30 mouse cellular contexts compared by ENCODE assay signal in the genomic region with DNA sequence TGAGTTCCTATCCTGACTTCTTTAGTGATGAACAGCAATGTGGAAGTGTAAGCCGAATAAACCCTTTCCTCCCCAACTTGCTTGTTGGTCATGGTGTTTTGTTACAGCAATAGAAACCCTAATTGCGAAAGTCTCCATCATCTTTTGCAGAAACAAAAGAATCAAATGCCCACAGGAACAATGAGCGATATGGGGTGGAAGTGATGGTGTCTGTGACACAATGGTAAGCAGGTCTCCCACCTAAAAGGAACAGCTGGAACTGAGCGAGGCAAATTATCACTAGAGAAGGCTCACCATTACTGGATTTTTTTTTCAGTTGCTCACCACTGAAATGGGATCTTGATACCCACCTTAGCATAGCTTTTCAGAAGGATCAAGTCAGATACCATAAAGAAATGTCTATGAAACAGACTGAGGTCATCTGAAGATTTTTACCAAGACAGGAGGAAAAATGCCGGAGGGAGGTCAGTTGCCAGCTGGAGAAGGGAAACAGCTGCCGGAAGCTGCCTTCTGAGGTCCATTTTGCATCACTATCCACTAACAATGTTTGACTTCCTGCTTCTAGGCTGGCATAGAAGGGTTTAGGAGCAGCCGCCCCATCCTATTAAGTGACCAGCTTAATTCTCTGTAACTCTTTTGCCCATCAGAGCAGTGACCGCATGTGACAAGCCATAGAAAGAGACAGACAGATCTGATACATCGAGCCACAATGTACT. TPM values are rescaled to one million over a fixed set of nuclear protein-coding genes. Genes with fewer than 3 reads are reported as not detected.
DNase-seq lines count a peak whose midpoint lies in the region; ATAC-seq and TF ChIP-seq lines count a peak whose summit lies in the region.
"Had no signal": no experiment of that assay in that cellular context is flagged by ENCODE, and none has a peak within 500 bp of the region (broad histone marks: within the 10 kb centered on the region; RNA-seq: fewer than 3 reads in every experiment).

No protein-coding gene starts in this region.

- no peak for TF ChIP-seq POLR2A in lung, adult 2 months (IDR thresholded peaks at IDR 0.05; ENCODE audit: borderline replicate concordance, extremely low read depth, low read depth, low read length)

- no peak overlapping the region for H3K4me2 ChIP-seq in heart, embryonic 15.5 days
- no peak overlapping the region for H3K4me2 ChIP-seq in kidney, postnatal 0 days (ENCODE audit: low read length)
- no peak overlapping the region for H3K4me2 ChIP-seq in kidney, embryonic 14.5 days (replicated peaks; ENCODE audit: low read depth, low read length)
- no peak overlapping the region for H3K4me2 ChIP-seq in lung, postnatal 0 days (replicated peaks; ENCODE audit: low read depth, low read length)
- no peak overlapping the region for H3K4me2 ChIP-seq in limb, embryonic 13.5 days (replicated peaks)
- H3K4me2 ChIP-seq: embryonic facial prominence, embryonic 12.5 days; forebrain, embryonic 15.5 days; hindbrain, embryonic 15.5 days; midbrain, embryonic 13.5 days; neural tube, embryonic 13.5 days had no signal

- H3K27me3 ChIP-seq in heart, embryonic 15.5 days = no peaks in the 10 kb centered on the region
- H3K27me3 ChIP-seq in kidney, postnatal 0 days (ENCODE audit: insufficient read depth, low read length) = no peaks in the 10 kb centered on the region
- no peaks in the 10 kb centered on the region for H3K27me3 ChIP-seq in kidney, embryonic 14.5 days (ENCODE audit: control insufficient read depth, insufficient read depth, low read length)
- H3K27me3 ChIP-seq in lung, postnatal 0 days (replicated peaks; ENCODE audit: insufficient read depth, low read length) = no peaks in the 10 kb centered on the region
- no peaks in the 10 kb centered on the region for H3K27me3 ChIP-seq in limb, embryonic 13.5 days
- H3K27me3 ChIP-seq: embryonic facial prominence, embryonic 12.5 days; forebrain, embryonic 15.5 days; hindbrain, embryonic 15.5 days; midbrain, embryonic 13.5 days; neural tube, embryonic 13.5 days had no signal

- WGBS in heart, embryonic 15.5 days = 76% methylated on average over 9 of the region's 9 CpGs
- 75% methylated on average over 9 of the region's 9 CpGs for WGBS in kidney, postnatal 0 days
- WGBS in kidney, embryonic 14.5 days = 76% methylated on average over 9 of the region's 9 CpGs
- WGBS in lung, postnatal 0 days = 60% methylated on average over 9 of the region's 9 CpGs
- WGBS in lung, adult 2 months = 63% methylated on average over 9 of the region's 9 CpGs
- 81% methylated on average over 9 of the region's 9 CpGs for WGBS in limb, embryonic 13.5 days

- DNase-seq in heart, postnatal 4 days = no peak
- no peak for DNase-seq in kidney, postnatal 0 days (ENCODE audit: low spot score)
- peak; percentile 52 for DNase-seq in lung, postnatal 0 days (ENCODE audit: low spot score)
- no peak for DNase-seq in lung, adult 2 months
- DNase-seq: adrenal gland, postnatal 10 days; cerebellum, adult 8-10 months; cerebellum, postnatal 25 days; gastrocnemius, postnatal 25 days; heart, adult 2 months; heart, postnatal 36 days; kidney, adult 8-10 months; kidney, postnatal 4 days; liver; right cerebral cortex, postnatal 4 days; thymus, adult 18-20 months; thymus, postnatal 36 days had no signal

- no peaks in the 10 kb centered on the region for H3K36me3 ChIP-seq in heart, embryonic 15.5 days
- no peaks in the 10 kb centered on the region for H3K36me3 ChIP-seq in kidney, postnatal 0 days (ENCODE audit: insufficient read depth, low read length)
- H3K36me3 ChIP-seq in kidney, embryonic 14.5 days (ENCODE audit: control insufficient read depth, insufficient read depth, low read length) = no peaks in the 10 kb centered on the region
- H3K36me3 ChIP-seq in lung, postnatal 0 days (ENCODE audit: insufficient read depth, low read length) = no peaks in the 10 kb centered on the region
- H3K36me3 ChIP-seq in limb, embryonic 13.5 days = no peaks in the 10 kb centered on the region
- H3K36me3 ChIP-seq: embryonic facial prominence, embryonic 12.5 days; forebrain, embryonic 10.5 days; forebrain, embryonic 15.5 days; hindbrain, embryonic 15.5 days; midbrain, embryonic 13.5 days; neural tube, embryonic 13.5 days had no signal

- H3K27ac ChIP-seq in heart, embryonic 15.5 days = 0 out of 2 replicates have a peak overlapping the region, but pooled peaks have one; percentile 2
- H3K27ac ChIP-seq in kidney, postnatal 0 days = peak overlapping the region; percentile 42; the same call in 1 of the 2 replicates
- H3K27ac ChIP-seq in kidney, embryonic 14.5 days (ENCODE audit: low read depth, low read length) = no peak overlapping the region
- peak overlapping the region; percentile 52; the same call in 1 of the 2 replicates for H3K27ac ChIP-seq in lung, postnatal 0 days (ENCODE audit: low read length)
- H3K27ac ChIP-seq in limb, embryonic 13.5 days = 0 out of 2 replicates have a peak overlapping the region, but pooled peaks have one; percentile 33
- H3K27ac ChIP-seq: embryonic facial prominence, embryonic 12.5 days; forebrain, embryonic 10.5 days; forebrain, embryonic 15.5 days; heart, adult 2 months; hindbrain, embryonic 15.5 days; liver, embryonic 14.5 days; macrophage; midbrain, embryonic 13.5 days; neural tube, embryonic 13.5 days; stomach, postnatal 0 days had no signal

- TF ChIP-seq EP300 in lung, postnatal 0 days (IDR thresholded peaks at IDR 0.05) = peak; percentile 56; the same call in 1 of the 2 replicates

- H3K4me1 ChIP-seq in heart, embryonic 15.5 days (replicated peaks) = peaks cover 3% of the 10 kb centered on the region; the same call in 1 of the 2 replicates
- H3K4me1 ChIP-seq in kidney, postnatal 0 days (replicated peaks; ENCODE audit: insufficient read depth, low read length) = 0 out of 2 replicates have a peak, but pooled peaks cover 7% of the 10 kb centered on the region
- peaks cover 7% of the 10 kb centered on the region for H3K4me1 ChIP-seq in kidney, embryonic 14.5 days (ENCODE audit: control insufficient read depth, insufficient read depth, low read length)
- H3K4me1 ChIP-seq in lung, postnatal 0 days (ENCODE audit: insufficient read depth, low read depth, low read length) = peaks cover 3% of the 10 kb centered on the region; the same call in 1 of the 2 replicates
- no peaks in the 10 kb centered on the region for H3K4me1 ChIP-seq in lung, adult 2 months (ENCODE audit: control insufficient read depth, insufficient read depth, low read length)
- peaks cover 12% of the 10 kb centered on the region for H3K4me1 ChIP-seq in limb, embryonic 13.5 days
- H3K4me1 ChIP-seq: forebrain, embryonic 15.5 days; hindbrain, embryonic 15.5 days; midbrain, embryonic 13.5 days had no signal

- ATAC-seq in heart, embryonic 15.5 days (replicated peaks; ENCODE audit: insufficient number of reproducible peaks, insufficient read depth, low FRiP score, low read depth) = no peak
- ATAC-seq in kidney, postnatal 0 days (replicated peaks; ENCODE audit: low FRiP score, low read depth) = no peak
- no peak for ATAC-seq in kidney, embryonic 14.5 days (ENCODE audit: low FRiP score, low TSS enrichment)
- peak; percentile 63 for ATAC-seq in lung, postnatal 0 days
- ATAC-seq in limb, embryonic 13.5 days (ENCODE audit: low FRiP score, low read depth) = no peak
- ATAC-seq: CD4-positive, CD25-positive, alpha-beta regulatory T cell, adult 4 months; forebrain, embryonic 15.5 days; inflammation-experienced regulatory T-cells, adult 6 months; midbrain, embryonic 13.5 days had no signal

- H3K9ac ChIP-seq in heart, embryonic 15.5 days = no peak overlapping the region
- no peak overlapping the region for H3K9ac ChIP-seq in kidney, postnatal 0 days (ENCODE audit: low read depth, low read length)
- H3K9ac ChIP-seq in kidney, embryonic 14.5 days (ENCODE audit: low read depth, low read length) = no peak overlapping the region
- no peak overlapping the region for H3K9ac ChIP-seq in lung, postnatal 0 days (replicated peaks; ENCODE audit: low read depth)
- H3K9ac ChIP-seq in limb, embryonic 13.5 days = no peak overlapping the region
- H3K9ac ChIP-seq: embryonic facial prominence, embryonic 12.5 days; forebrain, embryonic 15.5 days; hindbrain, embryonic 15.5 days; liver, embryonic 14.5 days; midbrain, embryonic 13.5 days; neural tube, embryonic 13.5 days had no signal

- H3K4me3 ChIP-seq in heart, embryonic 15.5 days = no peak overlapping the region
- no peak overlapping the region for H3K4me3 ChIP-seq in kidney, postnatal 0 days (replicated peaks; ENCODE audit: low read depth, low read length)
- H3K4me3 ChIP-seq in kidney, embryonic 14.5 days (ENCODE audit: low read length) = no peak overlapping the region
- no peak overlapping the region for H3K4me3 ChIP-seq in lung, postnatal 0 days (ENCODE audit: low read depth, low read length)
- no peak overlapping the region for H3K4me3 ChIP-seq in lung, adult 2 months (replicated peaks; ENCODE audit: extremely low read depth, low read depth, low read length)
- no peak overlapping the region for H3K4me3 ChIP-seq in limb, embryonic 13.5 days
- H3K4me3 ChIP-seq: embryonic facial prominence, embryonic 12.5 days; forebrain, embryonic 10.5 days; forebrain, embryonic 15.5 days; heart, adult 2 months; hindbrain, embryonic 15.5 days; midbrain, embryonic 13.5 days; neural tube, embryonic 13.5 days had no signal

- no peaks in the 10 kb centered on the region for H3K9me3 ChIP-seq in heart, embryonic 15.5 days (replicated peaks)
- H3K9me3 ChIP-seq in kidney, postnatal 0 days (replicated peaks; ENCODE audit: low read length) = no peaks in the 10 kb centered on the region
- H3K9me3 ChIP-seq in kidney, embryonic 14.5 days (ENCODE audit: control insufficient read depth, low read length) = no peaks in the 10 kb centered on the region; the same call in 1 of the 2 replicates
- H3K9me3 ChIP-seq in lung, postnatal 0 days (ENCODE audit: low read length) = no peaks in the 10 kb centered on the region
- H3K9me3 ChIP-seq in limb, embryonic 13.5 days = 0 out of 2 replicates have a peak, but pooled peaks cover 6% of the 10 kb centered on the region
- H3K9me3 ChIP-seq: embryonic facial prominence, embryonic 12.5 days; forebrain, embryonic 10.5 days; forebrain, embryonic 15.5 days; hindbrain, embryonic 15.5 days; midbrain, embryonic 13.5 days; neural tube, embryonic 13.5 days had no signal

- TF ChIP-seq CTCF in kidney, postnatal 0 days (IDR thresholded peaks at IDR 0.05; ENCODE audit: low read depth) = no peak
- TF ChIP-seq CTCF in lung, postnatal 0 days (IDR thresholded peaks at IDR 0.05) = no peak
- no peak for TF ChIP-seq CTCF in lung, adult 2 months (IDR thresholded peaks at IDR 0.05; ENCODE audit: insufficient read depth, low read length)

RNA-seq across cellular contexts. Expression of a gene that starts 11.1 kb away (rescaled TPM):
- 2.9 and 4.4 TPM in 2 replicates for polyA plus RNA-seq in heart, embryonic 15.5 days (2015; fragmentation: Nextera tagmentation; extraction: Ambion mirVana)
- 1 to 10 TPM; 2.7 to 4.0 TPM for total RNA-seq in heart, postnatal 4 days (2021)
- 6.0 and 6.2 TPM in 2 replicates for polyA plus RNA-seq in kidney, postnatal 0 days (2015; fragmentation: Nextera tagmentation; extraction: Ambion mirVana)
- polyA plus RNA-seq in kidney, embryonic 14.5 days (2014; fragmentation: Nextera tagmentation; extraction: Ambion mirVana) = 5.0 and 5.4 TPM in 2 replicates
- polyA plus RNA-seq in lung, postnatal 0 days (2015; fragmentation: Nextera tagmentation; extraction: Ambion mirVana) = 8.0 and 8.3 TPM in 2 replicates
- 16.8 and 19.8 TPM in 2 replicates for polyA plus RNA-seq in lung, adult 2 months (2012; rRNA removed)
- 2.4 and 5.4 TPM in 2 replicates for polyA plus RNA-seq in limb, embryonic 13.5 days (2015; fragmentation: Nextera tagmentation; extraction: Ambion mirVana)

RNA-seq across cellular contexts. Expression of a gene that starts 14.8 kb away (rescaled TPM):
- polyA plus RNA-seq in heart, embryonic 15.5 days (2015; fragmentation: Nextera tagmentation; extraction: Ambion mirVana) = 19.6 and 26.5 TPM in 2 replicates
- 100 to 1,000 TPM; 161 to 163 TPM for total RNA-seq in heart, postnatal 4 days (2021)
- 6.5 and 8.1 TPM in 2 replicates for polyA plus RNA-seq in kidney, postnatal 0 days (2015; fragmentation: Nextera tagmentation; extraction: Ambion mirVana)
- 7.6 and 14.7 TPM in 2 replicates for polyA plus RNA-seq in kidney, embryonic 14.5 days (2014; fragmentation: Nextera tagmentation; extraction: Ambion mirVana)
- 11.4 and 12.4 TPM in 2 replicates for polyA plus RNA-seq in lung, postnatal 0 days (2015; fragmentation: Nextera tagmentation; extraction: Ambion mirVana)
- polyA plus RNA-seq in lung, adult 2 months (2012; rRNA removed) = 24.3 and 29.4 TPM in 2 replicates
- 15.6 and 16.4 TPM in 2 replicates for polyA plus RNA-seq in limb, embryonic 13.5 days (2015; fragmentation: Nextera tagmentation; extraction: Ambion mirVana)
